Comparison of ENCODE assay signal across 8 mouse cellular contexts in genomic region chr19:5405924-5406323, GRCm38 (mm10). TPM values are rescaled to one million over a fixed set of nuclear protein-coding genes. Genes with fewer than 3 reads are reported as not detected.
DNase-seq lines count a peak whose midpoint lies in the region; ATAC-seq and TF ChIP-seq lines count a peak whose summit lies in the region.

No protein-coding gene starts in this region.

- peak overlapping the region; percentile 23; the same call in 1 of the 2 replicates for H3K4me3 ChIP-seq in left cerebral cortex, adult 2 months

- intact Hi-C loops in left cerebral cortex, adult 2 months (cut with DNase I) = no loop called here

- H3K27ac ChIP-seq in left cerebral cortex, adult 2 months = peak overlapping the region; percentile 24; the same call in 1 of the 2 replicates

- TF ChIP-seq CTCF in left cerebral cortex, adult 2 months (IDR thresholded peaks at IDR 0.05) = no peak

- no peak for DNase-seq in left cerebral cortex, adult 2 months (ENCODE audit: extremely low spot score in 1 of 2, low spot score in 2 of 2)
- no peak for DNase-seq in left cerebral cortex, adult 11 months (ENCODE audit: low spot score)
- no peak for DNase-seq in cerebellum, postnatal 4 days (ENCODE audit: low spot score in 2 of 2)
- DNase-seq in adipocyte (ENCODE audit: low spot score) = no peak
- no peak for DNase-seq in frontal cortex, postnatal 36 days (ENCODE audit: low spot score in 2 of 2)

- peak; percentile 45 for ATAC-seq in common myeloid progenitor, adult 5-6 weeks (replicated peaks; ENCODE audit: low read depth, poor library complexity, severe bottlenecking)
- peak; percentile 70 for ATAC-seq in inflammation-experienced regulatory T-cells, adult 6 months
- ATAC-seq in monocyte, adult 5-6 weeks (replicated peaks; ENCODE audit: insufficient number of reproducible peaks, low FRiP score, low TSS enrichment, poor library complexity, severe bottlenecking) = peak; percentile 4; the same call in 1 of the 2 replicates

RNA-seq across cellular contexts. Expression of gene Tsga10ip, which starts 3.6 kb away (rescaled TPM):
- total RNA-seq in left cerebral cortex, adult 2 months (2021) = not detected
- total RNA-seq in common myeloid progenitor, adult 5-6 weeks (2017) = not detected in 2 replicates
- polyA plus RNA-seq in inflammation-experienced regulatory T-cells, adult 6 months (2017; shearing (Covaris generic)) = not detected
- total RNA-seq in monocyte, adult 5-6 weeks (2017) = not detected in 3 replicates

RNA-seq across cellular contexts. Expression of gene Sart1, which starts 17.4 kb away (rescaled TPM):
- 100 to 1,000 TPM in 1 of 2 experiments, 10 to 100 TPM in 1; 94.2 to 100 TPM for total RNA-seq in left cerebral cortex, adult 2 months (2021)
- total RNA-seq in common myeloid progenitor, adult 5-6 weeks (2017) = 93.3 and 103 TPM in 2 replicates
- 10 to 100 TPM; 20.3 to 38.4 (median 27.8) TPM for polyA plus RNA-seq in inflammation-experienced regulatory T-cells, adult 6 months (2017; shearing (Covaris generic))
- 133 to 142 TPM (median 133 TPM) in 3 replicates for total RNA-seq in monocyte, adult 5-6 weeks (2017)

RNA-seq across cellular contexts. Expression of gene Drap1, which starts 18.9 kb away (rescaled TPM):
- total RNA-seq in left cerebral cortex, adult 2 months (2021) = 100 to 1,000 TPM; 248 to 267 TPM
- total RNA-seq in common myeloid progenitor, adult 5-6 weeks (2017) = 112 and 125 TPM in 2 replicates
- 10 to 100 TPM; 43.1 to 54.2 (median 47.1) TPM for polyA plus RNA-seq in inflammation-experienced regulatory T-cells, adult 6 months (2017; shearing (Covaris generic))
- 111 to 135 TPM (median 121 TPM) in 3 replicates for total RNA-seq in monocyte, adult 5-6 weeks (2017)

RNA-seq across cellular contexts. Expression of gene AI837181, which starts 19.0 kb away (rescaled TPM):
- total RNA-seq in left cerebral cortex, adult 2 months (2021) = 10 to 100 TPM; 68.0 to 74.1 TPM
- 9.2 and 10.3 TPM in 2 replicates for total RNA-seq in common myeloid progenitor, adult 5-6 weeks (2017)
- polyA plus RNA-seq in inflammation-experienced regulatory T-cells, adult 6 months (2017; shearing (Covaris generic)) = 10 to 100 TPM; 14.5 to 28.0 (median 21.2) TPM
- total RNA-seq in monocyte, adult 5-6 weeks (2017) = 10.6 to 20.5 TPM (median 14.0 TPM) in 3 replicates

RNA-seq across cellular contexts. Expression of gene Banf1, which starts 39.0 kb away (rescaled TPM):
- 10 to 100 TPM; 75.5 to 82.2 TPM for total RNA-seq in left cerebral cortex, adult 2 months (2021)
- total RNA-seq in common myeloid progenitor, adult 5-6 weeks (2017) = 71.4 and 75.6 TPM in 2 replicates
- 100 to 1,000 TPM; 233 to 353 (median 259) TPM for polyA plus RNA-seq in inflammation-experienced regulatory T-cells, adult 6 months (2017; shearing (Covaris generic))
- total RNA-seq in monocyte, adult 5-6 weeks (2017) = 9.9 to 29.1 TPM (median 22.3 TPM) in 3 replicates

Comparison
In these comparisons a context has a peak if more than half of its experiments do, and no peak if none do; other contexts are left out.
1. ATAC-seq: peak in every context shown above with its lines; median percentile 70 in inflammation-experienced regulatory T-cells, adult 6 months; 45 in common myeloid progenitor, adult 5-6 weeks; 4 in monocyte, adult 5-6 weeks.